Mouse (Mus musculus): ENCODE results near the gene Dock1.

Gene Dock1

GRCm38 (mm10) chr7:135054664-135055063 lies 384.2 kb downstream of the Dock1 start:
- no peak for DNase-seq (ENCODE audit: low spot score)

DNA sequence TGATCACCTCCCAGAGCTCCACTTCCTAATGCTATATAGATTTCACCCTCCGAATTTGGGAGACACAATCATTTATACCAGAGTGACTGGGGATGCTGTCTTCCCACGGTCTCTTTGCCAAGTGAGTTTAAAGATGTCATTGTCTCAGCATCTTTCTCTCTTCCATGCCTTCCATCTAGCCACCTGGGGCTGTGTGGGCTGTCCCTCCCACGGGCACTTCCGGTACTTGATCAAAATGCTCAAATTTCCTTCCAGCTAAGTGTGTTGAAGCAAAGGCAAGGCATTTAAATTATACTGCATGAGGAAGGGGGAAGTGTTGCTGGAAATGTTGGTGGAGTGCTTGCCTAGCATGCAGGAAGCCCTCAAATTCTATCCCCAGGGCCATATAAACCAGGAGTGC lies 388.6 kb downstream of the Dock1 start:
- no peak for DNase-seq (ENCODE audit: low spot score)

DNA sequence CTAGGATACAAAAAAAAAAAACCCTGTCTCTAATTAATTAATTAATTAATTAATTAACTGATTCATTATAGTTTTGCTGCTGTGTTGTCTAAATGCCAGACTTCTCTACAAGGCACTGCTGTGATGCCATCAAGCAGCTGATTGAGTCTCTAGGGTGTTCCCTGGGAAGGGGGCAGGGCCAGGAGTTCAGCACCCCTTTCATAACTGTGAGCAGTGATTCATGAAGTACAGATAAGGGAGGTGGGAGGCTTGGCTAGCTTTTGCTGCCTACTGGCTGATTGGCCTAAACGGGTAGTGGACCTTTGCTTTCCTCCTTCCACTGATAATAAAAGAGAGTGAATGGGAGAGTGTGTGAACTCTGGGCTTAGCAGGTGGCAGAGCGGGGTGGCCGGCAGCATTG lies 389.1 kb downstream of the Dock1 start:
- no peak for DNase-seq (ENCODE audit: low spot score)

DNA sequence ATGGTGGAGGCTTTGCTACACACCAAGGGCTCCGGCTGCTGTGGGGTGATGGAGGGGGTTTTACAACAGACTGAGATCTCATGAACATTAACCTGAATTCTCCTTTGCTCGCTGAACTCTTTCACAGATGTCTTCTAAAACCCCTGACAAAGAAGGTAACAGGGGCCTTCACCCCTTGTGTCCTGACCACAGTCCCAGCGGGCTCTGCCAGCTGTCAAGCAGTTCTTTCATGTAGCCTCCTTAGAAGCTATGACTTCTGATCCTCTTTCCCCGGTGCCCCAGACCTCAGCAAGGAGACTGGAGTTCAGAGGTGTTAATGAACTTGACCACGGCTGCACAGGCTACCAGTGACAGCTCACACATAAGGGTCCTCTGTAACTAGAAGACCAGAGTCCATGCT lies 393.4 kb downstream of the Dock1 start:
- DNase-seq (ENCODE audit: low spot score), result no peak

DNA sequence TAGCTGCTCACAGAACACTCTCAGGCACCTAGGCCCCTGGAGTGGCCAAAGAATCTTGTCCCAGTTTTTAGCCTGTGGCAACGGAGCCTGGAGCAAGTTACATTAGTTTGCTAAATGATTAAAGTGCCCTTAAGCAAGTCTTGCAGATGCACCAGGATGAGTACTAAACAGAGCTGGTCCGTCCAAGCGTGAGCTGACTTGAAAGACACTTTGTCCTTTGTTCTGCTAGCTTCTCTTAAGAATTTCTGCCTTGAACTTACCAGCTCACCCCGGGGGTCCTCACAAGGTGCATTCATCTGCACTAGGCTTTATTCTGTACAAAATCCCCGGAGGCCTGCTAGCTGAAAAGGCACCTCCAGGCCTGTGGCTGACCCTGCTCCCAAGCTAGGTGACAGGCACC lies 394.8 kb downstream of the Dock1 start:
- no peak for DNase-seq (ENCODE audit: low spot score)

- no peak for DNase-seq (ENCODE audit: low spot score)
Observed at GRCm38 (mm10) chr7:135068887-135069286, 398.4 kb downstream of the Dock1 start.

DNA sequence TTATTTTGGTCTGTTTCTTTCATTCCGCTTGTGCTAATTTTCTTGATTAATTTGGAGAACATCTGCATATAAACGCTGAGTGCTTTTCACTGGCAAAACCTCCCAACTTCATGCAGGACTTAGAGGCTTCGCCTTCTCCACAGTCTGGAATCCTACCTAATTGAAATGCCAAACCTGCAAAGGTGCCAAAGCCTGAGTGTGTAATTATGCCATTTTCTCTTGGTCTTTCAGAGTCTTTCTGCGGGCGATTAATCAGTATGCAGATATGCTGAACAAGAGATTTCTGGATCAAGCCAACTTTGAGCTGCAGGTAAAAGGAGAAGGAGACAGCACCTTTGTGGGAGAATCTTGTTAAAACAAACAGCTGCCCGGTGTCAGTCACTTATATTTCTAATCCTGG lies 406.4 kb downstream of the Dock1 start:
- no peak for DNase-seq (ENCODE audit: low spot score)

- no peak for DNase-seq (ENCODE audit: low spot score)
Observed at GRCm38 (mm10) chr7:135077340-135077739, 406.9 kb downstream of the Dock1 start.

DNA sequence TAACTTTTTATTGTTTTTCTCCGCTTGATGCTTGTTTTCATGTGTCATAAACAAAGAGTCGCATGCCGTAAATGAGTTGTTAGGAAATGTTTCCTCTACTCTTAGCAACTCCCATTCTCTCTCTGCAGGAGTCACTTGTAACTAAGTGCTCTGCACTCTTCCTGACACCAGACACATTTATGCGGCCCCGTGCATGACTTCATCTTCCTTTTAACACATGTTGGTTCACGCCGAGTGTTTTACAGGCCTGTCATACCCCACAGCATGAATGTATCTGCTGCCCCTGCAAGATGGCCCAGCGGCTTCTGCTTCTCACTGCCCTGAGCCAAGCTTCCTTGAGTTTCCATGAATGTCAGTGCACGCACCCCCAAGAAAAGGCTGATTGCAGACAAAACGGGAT lies 407.4 kb downstream of the Dock1 start:
- DNase-seq (ENCODE audit: low spot score), result no peak

GRCm38 (mm10) chr7:135083421-135083820 lies 413.0 kb downstream of the Dock1 start:
- no peak for DNase-seq (ENCODE audit: low spot score)

DNA sequence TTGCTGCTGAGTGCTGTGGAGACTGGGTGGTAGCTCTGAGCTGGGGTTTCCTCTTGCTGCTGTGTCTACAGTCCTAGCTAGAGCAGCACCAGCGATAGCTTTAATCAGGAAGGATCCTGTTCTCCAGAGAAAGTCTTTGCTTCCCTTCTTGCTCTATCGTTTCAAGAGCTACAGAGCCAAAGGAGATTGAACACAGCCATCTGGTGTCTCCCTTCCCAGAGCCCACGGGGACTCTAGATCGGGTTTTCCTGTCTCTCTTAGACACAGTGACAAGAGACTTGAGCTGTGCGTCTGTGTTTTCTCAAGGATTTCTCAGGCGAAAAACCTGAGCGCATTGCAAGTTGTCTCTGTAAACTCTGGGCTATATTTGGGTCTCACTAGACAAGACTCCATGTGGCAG lies 413.6 kb downstream of the Dock1 start:
- no peak for DNase-seq (ENCODE audit: low spot score)

DNA sequence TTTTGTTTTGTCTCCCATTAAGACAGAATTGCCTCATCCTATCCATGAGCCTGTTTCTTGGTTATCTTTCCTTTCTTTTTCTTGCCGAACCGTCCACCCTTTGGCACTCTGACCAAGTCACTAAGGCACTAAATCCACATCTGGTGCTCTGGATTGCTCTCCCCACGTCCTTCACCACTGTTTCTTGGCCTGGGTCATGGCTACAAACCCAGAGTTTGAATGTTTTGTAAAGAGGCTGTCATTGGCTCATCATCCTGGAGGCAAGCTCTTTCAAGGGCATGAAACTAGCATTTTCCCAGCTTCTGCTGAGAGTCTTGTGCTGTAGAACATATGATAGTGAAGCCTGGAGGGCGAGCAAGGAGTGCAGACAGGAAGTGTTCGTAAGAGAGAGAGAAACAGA lies 416.1 kb downstream of the Dock1 start:
- DNase-seq (ENCODE audit: low spot score), result no peak

GRCm38 (mm10) chr7:135089626-135090025 lies 419.2 kb downstream of the Dock1 start:
- no peak for DNase-seq (ENCODE audit: low spot score)

DNA sequence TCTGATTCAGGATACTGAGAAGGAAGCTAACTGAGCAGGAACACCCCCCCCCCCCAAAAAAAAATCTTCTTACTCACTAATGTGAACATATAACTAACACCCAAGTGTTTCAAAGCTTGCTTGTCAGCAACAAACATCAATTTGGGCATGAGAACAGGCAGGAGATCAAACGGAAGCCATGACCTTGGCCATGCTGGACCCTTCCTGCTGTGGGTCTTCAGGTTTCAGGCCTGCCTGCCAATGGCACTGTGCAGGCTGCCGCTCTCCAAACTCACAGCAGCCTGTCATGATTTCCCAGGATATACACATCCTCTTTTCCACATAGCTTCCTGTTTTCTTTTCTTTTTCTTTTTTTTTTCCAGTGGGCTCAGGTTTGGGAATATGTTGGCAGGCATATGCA lies 423.4 kb downstream of the Dock1 start:
- DNase-seq (ENCODE audit: low spot score), result no peak

DNA sequence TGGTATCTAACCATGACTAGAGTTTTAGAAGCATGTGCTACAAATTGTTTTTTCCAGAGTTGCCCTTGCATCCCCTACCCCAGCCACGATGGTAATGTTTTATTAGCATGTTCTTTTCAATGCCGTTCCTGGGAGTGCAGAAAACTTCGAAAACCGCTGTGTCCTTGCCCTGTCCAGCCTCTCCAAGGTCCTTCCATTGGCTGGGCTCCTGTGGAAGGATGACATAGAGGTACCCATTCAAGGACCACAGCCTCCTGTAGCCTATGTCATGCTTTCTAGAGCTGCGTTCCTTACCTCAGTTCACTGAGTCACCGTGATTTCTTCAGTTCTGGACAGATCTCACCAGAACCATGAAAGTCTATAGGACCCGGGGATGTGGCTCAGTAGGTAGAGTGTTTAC lies 431.5 kb downstream of the Dock1 start:
- DNase-seq (ENCODE audit: low spot score), result no peak

DNA sequence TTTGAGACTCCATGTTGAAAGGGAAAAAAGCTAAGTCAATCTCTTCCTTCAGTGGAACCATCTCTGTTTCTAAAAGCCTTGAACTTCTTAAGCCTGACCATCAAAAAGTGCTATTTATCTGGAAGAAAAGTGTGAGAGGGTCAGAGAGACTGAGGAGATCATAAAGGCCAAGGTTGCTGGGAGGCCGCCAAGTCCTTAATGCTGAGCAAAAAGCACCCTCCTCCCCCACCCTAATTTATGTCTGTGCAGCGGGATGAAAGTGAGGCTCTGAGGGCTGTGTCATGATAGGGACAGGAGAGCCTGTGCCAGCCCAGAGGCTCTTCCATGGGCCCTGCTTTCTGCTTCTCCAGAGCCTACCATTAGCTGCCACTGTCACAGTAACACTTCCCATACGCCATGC lies 436.1 kb downstream of the Dock1 start:
- DNase-seq (ENCODE audit: low spot score), result peak; percentile 56

- DNase-seq (ENCODE audit: low spot score), result no peak
Observed at GRCm38 (mm10) chr7:135110307-135110706, 439.9 kb downstream of the Dock1 start.

DNA sequence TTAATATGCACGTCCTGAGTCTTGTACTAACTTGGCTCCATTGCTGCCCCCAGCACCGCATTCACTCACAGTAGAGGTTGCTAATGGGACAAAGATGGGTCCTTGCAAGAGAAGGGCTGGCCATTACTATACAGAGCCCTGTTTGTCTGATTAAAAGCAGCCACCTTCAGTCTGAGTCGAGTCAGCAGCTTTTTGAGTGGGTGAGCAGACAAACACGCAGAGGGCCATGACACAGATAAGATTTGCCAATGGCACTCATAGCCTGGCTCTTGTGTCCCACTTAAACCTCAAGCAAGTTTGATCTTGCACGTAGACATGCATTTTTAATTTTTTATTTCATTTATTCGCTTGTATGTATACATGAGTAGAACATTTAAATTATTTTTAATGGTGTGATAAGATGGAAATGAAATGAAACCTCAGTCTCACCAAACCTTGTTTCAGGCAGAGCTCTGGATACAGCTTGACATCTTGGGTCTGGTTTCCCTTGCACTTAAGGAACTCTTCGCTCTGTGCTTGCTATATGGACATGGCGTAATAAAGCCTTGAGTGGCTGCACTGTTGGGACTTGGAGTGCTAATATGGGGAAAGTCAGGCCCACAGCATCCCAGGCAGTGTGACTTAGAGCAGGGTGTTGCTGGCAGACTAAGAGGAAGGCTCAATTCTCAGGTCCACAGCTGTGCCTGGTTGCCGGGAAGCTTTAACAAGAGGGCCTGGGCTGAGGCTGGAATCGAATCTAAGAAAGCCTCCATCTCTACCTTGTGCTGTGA lies 455.0 kb downstream of the Dock1 start:
- DNase-seq (ENCODE audit: low spot score), result no peak

DNA sequence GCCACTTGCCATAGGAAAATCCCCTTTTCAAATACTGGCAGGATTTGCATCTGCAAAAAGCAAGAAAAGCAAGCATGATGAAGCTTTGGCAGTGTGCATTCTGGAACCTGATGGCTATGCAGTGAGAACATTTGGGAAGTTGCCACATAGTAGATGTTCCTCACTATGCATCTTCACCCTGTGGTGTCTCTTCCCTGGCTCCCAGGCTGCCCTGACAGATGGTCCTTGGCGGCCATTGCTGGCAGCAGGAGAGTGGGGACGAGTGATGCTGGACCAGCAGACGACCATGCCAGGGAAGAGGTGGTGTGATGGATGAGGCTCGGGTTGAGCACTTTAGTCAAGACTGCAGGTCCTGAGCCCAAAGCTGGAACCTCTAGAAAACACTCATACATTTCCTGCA lies 462.0 kb downstream of the Dock1 start:
- DNase-seq (ENCODE audit: low spot score), result no peak

GRCm38 (mm10) chr7:135134619-135135018 lies 464.2 kb downstream of the Dock1 start:
- DNase-seq (ENCODE audit: low spot score), result no peak

DNA sequence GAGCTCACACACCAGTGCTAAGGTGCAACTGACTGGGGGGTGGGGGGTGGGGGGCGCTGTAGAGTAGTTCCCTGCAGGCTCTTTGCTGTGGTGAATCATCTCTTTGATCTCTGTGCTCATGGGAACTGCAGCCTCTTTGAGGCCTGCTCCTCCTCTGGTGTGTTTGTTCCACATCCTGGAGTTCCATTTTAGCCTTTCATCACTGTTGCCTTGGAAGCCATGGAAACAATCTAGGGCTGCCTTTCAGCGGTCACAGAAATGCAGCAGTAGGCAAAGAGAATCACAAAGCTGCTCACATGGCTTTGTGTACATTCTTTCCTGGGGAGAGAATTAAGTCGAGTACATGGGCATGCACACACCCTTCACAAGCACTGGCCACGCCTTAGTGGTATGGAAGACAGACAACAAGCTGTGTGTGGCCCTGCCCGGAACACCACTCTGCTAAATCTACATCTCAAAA lies 468.7 kb downstream of the Dock1 start:
- DNase-seq (ENCODE audit: low spot score), result no peak

DNA sequence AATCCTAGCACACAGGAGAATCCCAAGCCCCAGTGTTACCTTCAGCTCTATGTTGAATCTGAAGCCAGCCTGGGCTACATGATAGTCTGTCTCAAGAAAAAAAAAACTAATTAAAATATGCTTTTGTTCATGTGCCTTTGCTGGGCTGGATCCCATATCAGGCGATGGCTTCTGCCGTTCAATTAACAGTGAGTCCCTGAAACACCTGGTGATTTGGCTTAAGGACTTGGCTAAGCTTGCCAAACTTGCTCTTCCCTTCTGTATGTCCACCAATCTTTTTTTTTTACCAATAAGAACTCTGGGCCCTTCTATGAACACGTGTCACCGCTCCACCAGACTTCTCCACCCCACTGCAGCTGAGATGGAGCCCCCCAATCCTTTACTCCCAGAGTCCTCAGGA lies 474.3 kb downstream of the Dock1 start:
- DNase-seq (ENCODE audit: low spot score), result no peak

DNA sequence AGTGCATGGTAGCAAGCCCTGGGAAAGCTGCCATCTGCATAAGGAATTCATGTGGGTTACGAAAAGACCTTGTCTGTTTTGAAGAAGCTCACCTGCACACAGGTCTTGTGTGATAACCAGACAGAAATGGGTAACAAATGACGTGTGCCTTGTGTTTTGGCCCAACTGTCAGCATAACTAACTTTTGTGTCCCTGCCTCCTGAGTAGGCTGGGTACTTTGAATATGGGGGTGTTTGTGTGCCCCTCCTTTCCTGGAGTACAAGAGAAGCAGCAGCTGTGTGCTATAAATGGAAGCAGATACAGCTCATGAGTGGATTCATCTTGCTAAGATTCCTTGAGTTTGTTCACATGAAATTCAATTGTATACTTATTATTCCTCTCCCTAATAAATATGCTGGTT lies 480.5 kb downstream of the Dock1 start:
- DNase-seq (ENCODE audit: low spot score), result no peak

DNA sequence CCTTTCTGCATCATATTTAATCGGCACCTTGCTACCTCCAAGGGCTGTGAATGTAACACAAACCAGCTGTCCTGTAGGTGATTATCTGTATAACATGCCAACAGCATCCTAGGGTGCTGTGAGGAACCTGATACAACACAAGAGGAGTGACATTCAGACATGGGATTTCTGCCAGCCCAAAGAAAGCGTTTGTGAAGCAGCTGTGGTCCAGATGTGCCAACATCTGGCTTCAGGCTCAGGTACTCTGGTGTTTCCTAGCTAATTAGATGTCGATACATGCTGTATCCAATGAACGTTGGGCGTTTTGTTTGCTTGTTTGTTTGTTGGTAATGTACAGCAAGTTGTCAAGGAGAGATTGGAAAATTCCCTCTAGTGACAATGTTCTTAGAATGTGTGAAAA lies 487.1 kb downstream of the Dock1 start:
- no peak for DNase-seq (ENCODE audit: low spot score)
